Mouse (Mus musculus) midbrain, embryonic 13.5 days (tissue): ENCODE data around the gene Rabgap1l. TPM values are rescaled to one million over a fixed set of nuclear protein-coding genes. Genes with fewer than 3 reads are reported as not detected.

Experiments
- ATAC-seq: fragments of 200-750 bp; cut with Nextera tagmentation; 2 replicates; pipeline ENCODE4 v1.8.0; 2017; ENCODE audit warnings: mild to moderate bottlenecking, moderate TSS enrichment, moderate library complexity
- H3K27ac ChIP-seq: fragments of 300-500 bp; sonication (generic); 2 replicates; pipeline ENCODE4 v1.5.1; 2015; ENCODE audit warnings: inconsistent platforms, mild to moderate bottlenecking, moderate library complexity
- H3K27me3 ChIP-seq: fragments of 300-500 bp; sonication (generic); 2 replicates; pipeline ENCODE4 v1.6.1; 2015; ENCODE audit warnings: mild to moderate bottlenecking, inconsistent platforms
- H3K36me3 ChIP-seq: fragments of 300-500 bp; sonication (generic); 2 replicates; pipeline ENCODE4 v1.6.1; 2015; ENCODE audit warnings: mild to moderate bottlenecking, inconsistent platforms
- H3K4me1 ChIP-seq: fragments of 300-500 bp; sonication (generic); replicated peaks from 2 replicates; pipeline ENCODE4 v1.6.1; 2015; ENCODE audit warnings: inconsistent platforms
- H3K4me2 ChIP-seq: fragments of 300-500 bp; sonication (generic); replicated peaks from 2 replicates; pipeline ENCODE4 v1.6.1; 2015; ENCODE audit warnings: moderate library complexity, mild to moderate bottlenecking, inconsistent platforms
- H3K4me3 ChIP-seq: fragments of 300-500 bp; sonication (generic); replicated peaks from 2 replicates; pipeline ENCODE4 v1.5.1; 2015; ENCODE audit warnings: mild to moderate bottlenecking, inconsistent platforms
- H3K9ac ChIP-seq: fragments of 300-500 bp; sonication (generic); replicated peaks from 2 replicates; pipeline ENCODE4 v1.6.1; 2015; ENCODE audit warnings: mild to moderate bottlenecking, inconsistent platforms
- H3K9me3 ChIP-seq: fragments of 300-500 bp; sonication (generic); 2 replicates; pipeline ENCODE4 v1.6.1; 2016; ENCODE audit warnings: mild to moderate bottlenecking, inconsistent platforms
- WGBS: fragments of 180-500 bp; shearing (Covaris S2); methylation state at CpG from one replicate; pipeline ENCODE4 v1.1.7; 2015; 5-methylcytosine and 5-hydroxymethylcytosine counted together
- polyA plus RNA-seq: library from polyadenylated mRNA; unstranded; fragments of >200 nt; fragmentation: Nextera tagmentation; extraction: Ambion mirVana; gene quantifications from 2 replicates; pipeline ENCODE4 v1.2.1, GENCODE M21; 2015

The Rabgap1l gene
- polyA plus RNA-seq, 1 experiment from 2014 or later = 25.2 TPM

GRCm38 (mm10) chr1:160308498-160308897 lies 484.5 kb downstream of the Rabgap1l start:
- ATAC-seq = no peak
- H3K9ac ChIP-seq = no peak overlapping the region
- no peak overlapping the region for H3K4me3 ChIP-seq
- H3K27me3 ChIP-seq = no peaks in the 10 kb centered on the region
- H3K4me2 ChIP-seq = no peak overlapping the region
- 70% methylated on average over 7 of the region's 7 CpGs for WGBS
- no peaks in the 10 kb centered on the region for H3K9me3 ChIP-seq
- H3K27ac ChIP-seq = no peak overlapping the region
- no peaks in the 10 kb centered on the region for H3K36me3 ChIP-seq
- H3K4me1 ChIP-seq = peaks cover 4% of the 10 kb centered on the region; the same call in 1 of the 2 replicates

- WGBS = 79% methylated on average over 10 of the region's 10 CpGs
- no peak overlapping the region for H3K27ac ChIP-seq
- no peak overlapping the region for H3K4me3 ChIP-seq
- no peaks in the 10 kb centered on the region for H3K27me3 ChIP-seq
- H3K4me1 ChIP-seq = peaks cover 4% of the 10 kb centered on the region; the same call in 1 of the 2 replicates
- H3K36me3 ChIP-seq = no peaks in the 10 kb centered on the region
- no peak overlapping the region for H3K9ac ChIP-seq
- H3K9me3 ChIP-seq = no peaks in the 10 kb centered on the region
- no peak for ATAC-seq
- no peak overlapping the region for H3K4me2 ChIP-seq
These were observed 486.0 kb downstream of the Rabgap1l start for GRCm38 (mm10) chr1:160306866-160307616.

- Histone ChIP-seq H3K27me3 (no peaks in the 10 kb centered on the region), H3K36me3 (no peaks in the 10 kb centered on the region), H3K4me1 (peaks cover 4% of the 10 kb centered on the region; the same call in 1 of the 2 replicates), H3K4me3 (no peak overlapping the region), H3K4me2 (no peak overlapping the region), H3K9me3 (no peaks in the 10 kb centered on the region), H3K27ac (no peak overlapping the region), H3K9ac (no peak overlapping the region)
- no peak for ATAC-seq
- WGBS = 77% methylated on average over 6 of the region's 6 CpGs
These were observed 486.7 kb downstream of the Rabgap1l start for GRCm38 (mm10) chr1:160306336-160306735.

GRCm38 (mm10) chr1:160305826-160306225 lies 487.2 kb downstream of the Rabgap1l start:
- H3K4me3 ChIP-seq = no peak overlapping the region
- no peaks in the 10 kb centered on the region for H3K27me3 ChIP-seq
- H3K27ac ChIP-seq = no peak overlapping the region
- no peak overlapping the region for H3K9ac ChIP-seq
- H3K4me2 ChIP-seq = no peak overlapping the region
- no peaks in the 10 kb centered on the region for H3K9me3 ChIP-seq
- peaks cover 4% of the 10 kb centered on the region; the same call in 1 of the 2 replicates for H3K4me1 ChIP-seq
- no peaks in the 10 kb centered on the region for H3K36me3 ChIP-seq
- WGBS = 94% methylated on average over 1 of the region's 1 CpGs
- no peak for ATAC-seq

- no peak overlapping the region for H3K4me2 ChIP-seq
- no peaks in the 10 kb centered on the region for H3K27me3 ChIP-seq
- H3K9ac ChIP-seq = no peak overlapping the region
- no peaks in the 10 kb centered on the region for H3K9me3 ChIP-seq
- ATAC-seq = peak; percentile 55; the same call in 1 of the 2 replicates
- H3K36me3 ChIP-seq = no peaks in the 10 kb centered on the region
- 45% methylated on average over 6 of the region's 6 CpGs for WGBS
- H3K4me1 ChIP-seq = peaks cover 4% of the 10 kb centered on the region; the same call in 1 of the 2 replicates
- H3K4me3 ChIP-seq = no peak overlapping the region
- H3K27ac ChIP-seq = 0 out of 2 replicates have a peak overlapping the region, but pooled peaks have one; percentile 4
These were observed 488.0 kb downstream of the Rabgap1l start for GRCm38 (mm10) chr1:160304969-160305498.

- Histone ChIP-seq H3K4me2 (no peak overlapping the region), H3K4me1 (no peaks in the 10 kb centered on the region), H3K36me3 (no peaks in the 10 kb centered on the region), H3K4me3 (no peak overlapping the region), H3K27ac (no peak overlapping the region), H3K9me3 (no peaks in the 10 kb centered on the region), H3K27me3 (no peaks in the 10 kb centered on the region), H3K9ac (no peak overlapping the region)
- no peak for ATAC-seq
- WGBS = 86% methylated on average over 1 of the region's 1 CpGs
These were observed 490.7 kb downstream of the Rabgap1l start for GRCm38 (mm10) chr1:160302268-160302667.

- ATAC-seq = no peak
- Histone ChIP-seq H3K9ac (no peak overlapping the region), H3K4me1 (no peaks in the 10 kb centered on the region), H3K27me3 (no peaks in the 10 kb centered on the region), H3K4me2 (no peak overlapping the region), H3K36me3 (no peaks in the 10 kb centered on the region), H3K27ac (no peak overlapping the region), H3K9me3 (no peaks in the 10 kb centered on the region), H3K4me3 (no peak overlapping the region)
- 91% methylated on average over 6 of the region's 6 CpGs for whole genome bisulfite sequencing
These were observed 491.9 kb downstream of the Rabgap1l start for GRCm38 (mm10) chr1:160301156-160301555.

- Histone ChIP-seq H3K36me3 (no peaks in the 10 kb centered on the region), H3K4me3 (no peak overlapping the region), H3K4me2 (no peak overlapping the region), H3K9ac (no peak overlapping the region), H3K27ac (no peak overlapping the region), H3K27me3 (no peaks in the 10 kb centered on the region), H3K4me1 (no peaks in the 10 kb centered on the region), H3K9me3 (no peaks in the 10 kb centered on the region)
- 92% methylated on average over 2 of the region's 2 CpGs for WGBS
- no peak for ATAC-seq
These were observed 492.3 kb downstream of the Rabgap1l start for GRCm38 (mm10) chr1:160300704-160301103.

GRCm38 (mm10) chr1:160299979-160300378 lies 493.0 kb downstream of the Rabgap1l start:
- Histone ChIP-seq H3K4me2 (no peak overlapping the region), H3K9me3 (no peaks in the 10 kb centered on the region), H3K36me3 (no peaks in the 10 kb centered on the region), H3K27ac (no peak overlapping the region), H3K9ac (no peak overlapping the region), H3K4me1 (no peaks in the 10 kb centered on the region), H3K4me3 (no peak overlapping the region), H3K27me3 (no peaks in the 10 kb centered on the region)
- WGBS = 84% methylated on average over 4 of the region's 4 CpGs
- no peak for ATAC-seq

GRCm38 (mm10) chr1:160298893-160299292 lies 494.1 kb downstream of the Rabgap1l start:
- ATAC-seq = no peak
- WGBS = 93% methylated on average over 1 of the region's 1 CpGs
- no peak overlapping the region for H3K4me3 ChIP-seq
- no peak overlapping the region for H3K27ac ChIP-seq
- no peak overlapping the region for H3K9ac ChIP-seq
- H3K4me1 ChIP-seq = no peaks in the 10 kb centered on the region
- H3K9me3 ChIP-seq = no peaks in the 10 kb centered on the region
- no peaks in the 10 kb centered on the region for H3K27me3 ChIP-seq
- H3K4me2 ChIP-seq = no peak overlapping the region
- no peaks in the 10 kb centered on the region for H3K36me3 ChIP-seq

GRCm38 (mm10) chr1:160297701-160298100 lies 495.3 kb downstream of the Rabgap1l start:
- no peak for ATAC-seq
- Histone ChIP-seq H3K9ac (no peak overlapping the region), H3K9me3 (no peaks in the 10 kb centered on the region), H3K36me3 (no peaks in the 10 kb centered on the region), H3K27me3 (no peaks in the 10 kb centered on the region), H3K4me3 (no peak overlapping the region), H3K4me1 (no peaks in the 10 kb centered on the region), H3K27ac (no peak overlapping the region), H3K4me2 (no peak overlapping the region)
- 85% methylated on average over 3 of the region's 3 CpGs for WGBS

- ATAC-seq = no peak
- Histone ChIP-seq H3K4me2 (no peak overlapping the region), H3K9ac (no peak overlapping the region), H3K9me3 (no peaks in the 10 kb centered on the region), H3K27ac (no peak overlapping the region), H3K36me3 (no peaks in the 10 kb centered on the region), H3K4me1 (peaks cover 2% of the 10 kb centered on the region; the same call in 1 of the 2 replicates), H3K4me3 (no peak overlapping the region), H3K27me3 (no peaks in the 10 kb centered on the region)
- 88% methylated on average over 1 of the region's 1 CpGs for WGBS
These were observed 497.7 kb downstream of the Rabgap1l start for GRCm38 (mm10) chr1:160295323-160295722.
